Mouse (Mus musculus): ENCODE data around the gene Pgpep1. TPM values are rescaled to one million over a fixed set of nuclear protein-coding genes. Genes with fewer than 3 reads are reported as not detected.

Gene Pgpep1
- total RNA-seq, 2 experiments from 2014 or later, result 21.1 to 25.1 TPM

DNA sequence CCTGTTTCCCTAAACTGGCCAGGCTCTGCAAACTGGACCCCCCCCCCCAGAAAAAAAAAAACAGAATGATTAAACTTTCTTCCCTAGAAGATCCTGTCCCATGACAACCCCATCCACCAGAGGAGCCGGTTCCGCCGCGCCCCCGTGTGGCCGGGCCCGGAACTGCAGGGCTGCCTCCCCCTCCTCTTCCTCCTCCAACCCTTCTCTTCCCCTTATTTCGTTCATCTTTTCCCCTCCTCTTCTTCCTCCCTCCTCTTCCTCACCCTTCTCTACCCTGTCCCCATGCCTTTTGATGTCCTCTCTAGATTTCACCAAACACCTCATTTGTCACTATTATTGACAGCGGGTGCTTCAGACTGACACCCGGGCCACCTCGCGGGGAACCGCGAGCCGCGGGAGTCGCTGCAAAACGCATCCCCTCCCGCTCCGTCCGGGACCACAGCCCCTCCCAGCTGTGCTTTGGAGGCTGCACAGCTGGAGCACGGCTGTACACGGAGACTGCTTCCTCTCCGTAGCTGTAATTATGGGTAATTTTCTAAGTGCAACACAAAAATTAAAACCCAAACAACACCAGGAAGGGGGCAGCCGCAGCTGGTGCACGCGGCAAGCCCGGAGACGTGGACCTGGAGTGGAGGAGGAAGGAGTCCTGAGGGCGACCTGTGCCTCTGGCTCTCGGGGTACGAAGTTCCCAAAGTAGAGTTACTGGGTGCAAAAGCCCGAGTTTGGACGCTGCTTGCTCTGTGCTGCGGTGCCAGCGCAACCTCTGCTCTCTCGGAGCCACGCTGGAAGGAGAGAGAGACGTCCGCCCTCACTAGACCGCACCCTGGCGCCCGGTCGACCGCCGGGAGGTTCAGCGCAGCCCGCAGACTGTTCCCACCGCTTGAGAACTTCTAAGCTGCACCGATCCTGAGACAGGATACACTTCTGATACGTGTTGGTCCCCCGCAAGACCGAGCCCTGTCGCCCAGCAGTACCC, 49.1 kb downstream of the Pgpep1 start:
- DNase-seq (ENCODE audit: extremely low spot score in 1 of 2, low spot score in 1 of 2), result peak; percentile 87 to 91

DNA sequence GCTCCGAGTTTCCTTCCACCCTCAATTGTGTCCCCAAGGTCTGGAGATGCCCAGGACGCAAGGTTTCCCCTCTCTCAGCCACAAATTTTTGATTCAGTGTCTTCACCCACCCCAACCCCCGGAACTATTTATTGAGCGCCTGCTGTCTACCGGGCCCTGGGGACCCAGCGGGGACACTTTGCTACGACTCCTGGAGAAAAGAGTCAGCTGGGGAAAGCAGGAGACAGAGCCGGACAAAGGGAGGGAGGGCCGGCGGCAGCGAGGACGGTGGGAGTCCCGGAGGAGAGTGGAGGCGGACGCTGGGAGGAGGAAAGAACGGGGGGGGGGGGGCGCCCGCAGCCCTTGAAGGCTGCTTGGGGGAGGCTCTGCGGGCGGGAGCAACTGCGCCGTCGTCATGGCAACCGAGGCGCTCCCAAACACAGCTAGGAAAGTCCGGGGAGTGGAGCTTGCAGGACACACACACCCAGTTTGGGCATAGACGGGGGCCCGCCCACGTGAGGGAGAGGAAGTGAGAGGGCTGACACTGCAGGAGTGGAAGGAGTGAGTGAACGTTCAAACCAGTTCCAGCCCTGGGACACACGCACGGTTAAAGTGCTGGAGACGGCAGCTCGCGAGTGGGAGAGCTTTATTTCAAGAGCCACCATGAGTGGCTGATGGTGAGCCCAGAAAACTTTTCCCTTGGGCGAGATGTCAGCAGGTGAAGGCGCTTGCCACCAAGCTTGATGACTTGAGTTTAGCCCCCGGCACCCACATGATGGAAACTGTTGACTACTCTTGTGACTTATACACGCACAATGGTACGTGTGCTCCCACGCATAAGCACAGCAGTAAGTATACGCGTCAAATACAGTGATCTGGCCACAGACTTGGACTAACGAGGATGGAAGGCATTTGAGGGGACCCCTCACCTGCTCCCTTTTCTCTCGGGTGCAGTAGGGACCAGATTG, 50.1 kb downstream of the Pgpep1 start:
- peak in 1 of 2 experiments; percentile 67 for DNase-seq (ENCODE audit: extremely low spot score in 1 of 2, low spot score in 1 of 2)

GRCm38 (mm10) chr8:70609368-70609848, 50.8 kb downstream of the Pgpep1 start:
- DNase-seq (ENCODE audit: extremely low spot score in 1 of 2, low spot score in 1 of 2), result peak in 1 of 2 experiments; percentile 54

DNA sequence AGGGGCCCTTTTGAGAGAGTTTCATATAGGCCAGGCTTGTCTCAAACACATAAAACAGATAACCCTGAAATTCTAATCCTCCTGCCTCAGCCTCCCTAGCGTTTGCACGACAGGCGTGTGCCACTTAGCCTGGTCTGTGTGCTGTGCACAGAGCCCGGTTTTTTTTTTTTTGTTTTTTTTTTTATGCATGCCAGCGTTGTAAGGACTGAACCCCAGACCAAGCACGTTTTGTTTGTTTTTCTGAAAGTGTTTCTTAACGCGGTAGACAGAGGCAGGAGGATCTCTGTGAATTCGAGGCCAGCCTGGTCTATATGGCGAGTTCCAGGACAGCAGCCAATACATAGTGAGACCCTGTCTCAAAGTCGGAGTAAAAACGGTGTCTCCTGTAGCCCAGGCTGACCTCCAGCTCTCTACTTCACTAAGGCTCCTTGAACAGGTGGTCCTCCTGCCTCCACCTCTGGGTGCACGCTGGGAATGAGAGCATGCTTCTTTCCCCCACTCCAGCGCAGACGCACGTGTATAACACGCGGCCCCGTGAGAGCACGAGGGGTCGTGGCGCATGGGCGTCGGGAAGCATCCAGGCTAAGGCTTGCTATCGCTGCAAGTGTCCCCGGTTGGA, 51.3 kb downstream of the Pgpep1 start, which contains the start of gene Ssbp4:
TSS of gene Ssbp4 (minus strand) at position 124 of the 619 bp plus-strand sequence.
- DNase-seq (ENCODE audit: extremely low spot score in 1 of 2, low spot score in 1 of 2), result no peak

GRCm38 (mm10) chr8:70607898-70608748, 52.1 kb downstream of the Pgpep1 start:
- peak; percentile 54 to 56 for DNase-seq (ENCODE audit: extremely low spot score in 1 of 2, low spot score in 1 of 2)

DNA sequence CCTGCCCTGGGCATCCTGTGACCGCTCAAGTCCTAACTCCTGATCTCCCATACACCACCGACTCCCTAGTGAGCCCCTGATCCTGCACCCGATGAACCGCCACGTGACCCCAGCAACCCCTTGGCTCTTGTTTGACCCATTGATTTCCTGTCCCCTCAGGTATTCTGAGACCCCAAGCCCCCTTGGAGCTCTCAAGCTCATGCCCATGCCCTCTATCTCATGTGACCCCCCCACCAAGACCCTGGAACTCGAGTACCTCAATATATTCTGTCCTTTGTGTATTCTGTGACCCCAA, 52.6 kb downstream of the Pgpep1 start:
- no peak for DNase-seq (ENCODE audit: extremely low spot score in 1 of 2, low spot score in 1 of 2)

DNA sequence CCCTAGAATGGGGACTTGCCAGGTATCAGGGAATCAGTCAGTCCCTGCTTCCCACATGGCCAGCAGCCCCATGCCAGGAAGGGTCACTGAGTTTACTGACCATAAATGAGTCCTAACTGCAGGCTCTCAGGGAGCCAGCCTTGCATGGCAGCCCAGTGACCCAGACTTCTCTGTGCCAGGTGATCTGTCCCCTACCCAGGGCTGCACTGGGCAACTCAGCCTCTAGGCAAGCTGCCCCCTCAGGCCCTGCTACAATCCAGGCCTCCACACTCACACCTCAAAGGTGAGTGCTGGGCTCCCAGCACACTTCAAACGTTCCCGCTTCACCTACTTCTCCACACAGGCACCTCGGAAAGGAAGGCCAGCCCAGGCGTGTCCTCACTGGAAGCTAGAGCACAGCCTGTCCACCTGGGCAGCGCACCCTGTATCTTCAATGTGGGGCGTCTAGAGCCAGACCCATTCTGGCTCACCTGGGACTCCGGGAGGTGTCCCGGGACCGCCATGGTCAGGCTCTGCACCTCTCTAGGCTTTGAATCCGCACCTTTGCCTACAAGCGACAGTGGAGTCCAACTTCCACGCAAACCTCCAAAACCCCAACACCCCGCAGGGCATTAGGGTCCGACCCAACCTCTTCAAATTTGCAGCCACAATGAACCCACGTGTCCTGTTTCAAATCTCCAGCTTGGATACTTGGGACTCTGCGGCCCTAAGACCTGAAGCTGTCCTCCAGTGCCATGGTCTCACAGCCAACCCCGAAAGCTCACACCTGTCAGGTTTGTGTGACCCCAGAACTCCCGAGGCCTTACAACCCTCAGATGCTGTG, 53.2 kb downstream of the Pgpep1 start:
- no peak for DNase-seq (ENCODE audit: extremely low spot score in 1 of 2, low spot score in 1 of 2)

DNA sequence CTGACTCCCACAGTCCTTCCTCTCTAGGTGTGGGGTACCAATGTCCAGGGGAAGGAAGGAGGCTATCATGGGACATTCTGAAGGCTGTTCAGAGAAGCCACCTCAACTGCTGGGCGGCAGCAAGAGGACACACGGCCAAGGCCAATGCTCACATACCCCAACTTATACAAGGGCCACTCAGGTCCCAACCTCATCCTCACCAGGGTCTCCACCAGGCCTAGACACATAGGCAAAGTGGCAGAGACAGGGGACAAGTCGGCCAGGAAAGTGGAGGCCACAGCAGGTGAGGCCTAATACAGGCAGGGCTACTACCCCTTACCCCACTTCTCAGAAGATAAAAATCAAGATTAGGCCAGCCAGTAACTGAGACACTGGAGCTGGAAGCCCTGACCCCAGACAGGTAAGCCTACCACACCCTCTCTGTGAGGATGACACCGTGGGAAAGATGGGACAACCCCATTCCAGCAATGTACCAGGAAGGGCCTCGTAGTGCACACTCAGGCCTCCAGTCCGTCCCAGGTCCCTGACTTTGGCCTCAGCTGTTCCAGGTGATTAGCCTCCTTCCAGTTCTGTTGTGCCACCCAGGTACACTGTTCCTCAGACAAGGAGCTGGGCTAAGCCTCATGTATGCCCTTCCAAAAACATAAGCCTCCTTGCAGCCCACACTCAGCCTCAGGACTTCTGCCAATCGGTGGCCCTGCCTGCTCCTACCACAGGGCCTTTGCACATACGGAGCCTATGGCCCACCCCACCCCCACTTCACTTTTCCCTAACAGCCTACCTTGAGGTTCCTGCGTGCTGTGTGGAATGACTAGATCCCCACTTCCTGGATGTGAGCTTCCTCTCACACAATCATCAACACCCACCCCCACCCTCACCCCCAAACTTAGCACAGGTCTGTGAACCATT, 54.1 kb downstream of the Pgpep1 start:
- DNase-seq (ENCODE audit: extremely low spot score in 1 of 2, low spot score in 1 of 2), result no peak

DNA sequence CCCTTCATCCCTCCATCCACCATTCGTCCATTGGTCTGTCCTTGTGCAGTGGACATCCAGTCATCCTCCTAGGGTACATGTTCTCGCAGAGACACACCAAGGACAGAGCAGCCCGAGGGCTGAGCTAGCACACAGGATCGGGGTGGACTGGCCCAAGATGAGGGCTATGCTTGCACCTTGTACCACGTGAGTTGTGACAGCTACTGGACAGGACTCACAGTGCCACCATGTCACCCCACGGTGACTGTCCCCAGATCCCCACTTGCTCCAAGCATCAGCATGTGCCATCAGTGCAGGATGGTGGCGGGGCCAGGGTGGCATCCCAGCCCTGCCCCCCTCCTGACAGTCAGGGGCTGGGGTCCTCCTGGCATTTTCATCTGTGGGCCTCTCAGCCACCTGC, 55.6 kb downstream of the Pgpep1 start:
- no peak for DNase-seq (ENCODE audit: extremely low spot score in 1 of 2, low spot score in 1 of 2)

DNA sequence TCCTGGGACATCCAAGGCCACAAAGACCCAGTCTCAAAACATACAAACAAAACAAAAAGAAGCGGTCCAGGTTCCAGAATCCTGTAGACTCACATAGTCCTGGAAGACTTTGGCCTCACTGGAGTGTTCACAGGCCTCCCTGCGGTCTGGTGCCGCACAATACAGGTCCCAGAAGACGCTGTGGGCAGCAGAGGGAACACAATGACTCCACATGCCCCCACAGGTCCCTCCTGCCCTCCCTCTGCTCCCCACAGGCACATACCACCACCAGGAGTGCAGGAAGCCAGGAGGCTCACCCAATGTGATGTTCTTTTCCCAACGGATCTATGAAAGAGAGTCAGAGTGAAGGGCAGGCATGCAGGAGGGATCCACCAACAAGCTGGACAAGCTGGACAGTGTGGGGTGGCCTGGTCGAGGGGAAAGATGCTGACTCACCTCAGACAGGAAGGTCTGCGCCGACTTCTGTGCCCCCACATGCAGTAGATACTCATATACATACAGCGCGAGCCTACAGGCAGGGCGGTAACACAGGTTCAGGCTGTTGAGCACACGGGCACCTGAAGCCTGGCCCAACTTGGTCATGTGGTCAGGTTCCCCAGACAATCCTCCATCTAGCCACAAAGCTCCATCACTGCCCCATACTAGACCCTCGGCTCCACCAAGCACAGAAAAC, 57.9 kb downstream of the Pgpep1 start:
- DNase-seq (ENCODE audit: extremely low spot score in 1 of 2, low spot score in 1 of 2), result no peak

DNA sequence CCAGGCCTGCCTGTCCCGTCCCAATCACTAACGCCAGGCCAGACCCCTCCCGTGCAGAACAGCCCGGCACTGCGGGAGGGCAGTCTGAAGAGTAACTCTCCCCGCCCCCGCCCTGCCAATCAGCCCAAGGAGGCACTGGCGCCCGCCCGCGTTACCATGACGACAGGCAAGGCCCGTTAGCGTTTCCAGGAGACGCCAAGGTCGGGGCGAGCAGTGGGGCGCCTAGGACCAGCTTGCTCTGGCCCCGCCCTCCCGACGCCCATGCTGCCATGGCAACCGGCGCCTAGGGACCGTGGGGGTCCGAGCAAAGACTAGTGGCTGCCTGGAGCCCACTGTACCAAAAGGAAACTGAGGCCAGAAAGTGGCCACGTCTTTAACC, 58.9 kb downstream of the Pgpep1 start:
- DNase-seq (ENCODE audit: extremely low spot score in 1 of 2, low spot score in 1 of 2), result peak; percentile 64 to 80

GRCm38 (mm10) chr8:70600473-70601270, 59.5 kb downstream of the Pgpep1 start:
- no peak for DNase-seq (ENCODE audit: extremely low spot score in 1 of 2, low spot score in 1 of 2)

DNA sequence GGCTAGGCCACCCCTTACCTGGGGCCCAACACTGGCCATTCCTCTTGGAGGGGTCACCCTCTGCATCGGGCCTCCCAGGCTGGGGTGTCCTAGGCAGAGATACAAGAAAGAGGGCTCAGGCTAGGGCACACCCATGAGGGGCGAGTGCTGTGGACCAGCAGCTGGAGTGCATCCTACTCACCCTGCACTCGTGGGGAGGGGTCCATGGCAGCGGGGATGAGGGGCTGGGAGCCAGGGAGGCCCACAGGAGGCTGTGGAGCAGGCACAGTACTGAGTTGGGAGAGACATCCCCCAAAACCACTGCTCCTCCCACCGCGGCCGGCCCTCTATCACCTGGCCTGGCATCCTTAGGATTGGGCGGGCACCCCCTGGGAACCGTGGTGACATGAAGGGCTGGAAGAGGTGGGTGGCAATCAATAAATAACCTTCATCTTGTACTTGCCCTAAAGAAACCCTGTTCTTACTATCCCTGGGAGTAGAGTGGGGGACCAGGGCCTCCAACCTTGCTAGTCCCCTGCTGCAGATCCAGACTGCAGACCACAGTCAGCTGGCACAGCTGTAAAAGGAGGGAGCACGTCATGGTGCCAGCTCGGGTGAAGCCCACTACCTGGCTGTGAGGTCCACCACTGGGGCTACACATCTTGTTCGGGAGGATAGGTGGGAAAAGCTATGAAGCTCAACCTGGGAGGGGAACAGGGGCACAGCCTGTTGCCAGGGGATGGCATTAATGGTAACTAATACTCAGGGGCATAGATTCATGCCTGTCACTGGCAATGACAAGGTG, 60.5 kb downstream of the Pgpep1 start:
- no peak for DNase-seq (ENCODE audit: extremely low spot score in 1 of 2, low spot score in 1 of 2)

GRCm38 (mm10) chr8:70598722-70599121, 61.5 kb downstream of the Pgpep1 start:
- no peak for DNase-seq (ENCODE audit: extremely low spot score in 1 of 2, low spot score in 1 of 2)

GRCm38 (mm10) chr8:70598283-70598682, 61.9 kb downstream of the Pgpep1 start:
- DNase-seq (ENCODE audit: extremely low spot score in 1 of 2, low spot score in 1 of 2), result peak; percentile 78 to 84

Data from layer of hippocampus, postnatal 25 days (tissue).